Mouse (Mus musculus) kidney, adult 2 months (tissue): ENCODE measurements at regions not wholly inside any gene's neighbourhood (a gene's known extent, or its start where the extent isn't known, plus 50 kb on each side); places are given as distances from the start of the nearest gene placed in this dataset.
A peak's percentile ranks its signal among the peaks of the same experiment; 100 is the strongest.

Source experiments
- CTCF ChIP-seq: fragments of 200-500 bp; conservative IDR thresholded peaks from 2 replicates; pipeline ENCODE4 v1.5.1; 2011; ENCODE audit warnings: low read depth, mild to moderate bottlenecking, control low read depth, low read length, moderate library complexity, mixed read lengths; ENCODE audit not compliant: insufficient read depth, insufficient read length
- POLR2A ChIP-seq: fragments of 200-500 bp; IDR thresholded peaks from one replicate; pipeline ENCODE4 v1.6.1; 2011; ENCODE audit warnings: low read depth, low read length, control low read depth

DNA sequence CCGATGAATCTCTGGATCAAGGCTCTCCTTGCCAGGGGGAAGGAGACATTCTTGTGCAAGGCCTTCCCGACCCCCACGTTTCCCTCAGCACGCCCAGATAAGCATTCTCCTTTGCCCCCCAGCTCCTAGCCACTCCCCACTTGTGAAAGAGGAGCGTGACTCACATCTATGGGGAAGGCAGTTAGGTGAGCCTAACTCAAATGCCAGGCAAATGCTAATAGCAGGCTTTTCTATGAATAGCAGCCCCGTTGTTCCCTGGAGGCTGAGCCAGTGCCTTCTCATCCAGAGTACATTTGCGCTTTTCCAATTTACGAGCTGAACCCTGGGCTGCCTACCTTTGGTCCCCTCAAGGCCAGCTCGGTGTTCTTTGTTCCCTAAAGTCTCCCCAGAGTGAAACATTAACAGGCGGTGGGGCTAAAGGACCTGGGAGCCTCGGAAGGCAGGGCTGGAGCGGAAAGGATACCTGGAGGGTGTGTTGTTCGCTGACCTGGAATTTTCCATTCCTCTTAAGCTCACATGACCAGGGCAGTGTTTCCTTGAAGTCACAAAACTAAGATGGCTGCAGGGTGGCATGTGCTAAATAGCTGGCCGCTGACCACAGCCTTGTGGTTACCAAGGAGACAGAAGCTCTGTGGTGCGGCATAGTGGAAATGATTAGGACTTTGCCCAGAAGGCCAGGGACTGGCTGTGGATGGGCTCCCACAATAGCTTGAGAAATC is 87.5 kb downstream of the Atp1a1 start:
- no peak for TF ChIP-seq POLR2A
- 0 out of 2 replicates have a peak, but pooled peaks have one; percentile 4 for TF ChIP-seq CTCF
